Mouse (Mus musculus): Measurements from ENCODE around the gene Gm10401.

- TF ChIP-seq CTCF (IDR thresholded peaks at IDR 0.05; ENCODE audit: low read depth), result no peak
- TF ChIP-seq EP300 (IDR thresholded peaks at IDR 0.05; ENCODE audit: low read depth), result no peak
Measured at GRCm38 (mm10) chr5:115113244-115113643, 15.1 kb upstream of the Gm10401 start.

All from liver, postnatal 0 days (tissue).